Mouse (Mus musculus) adrenal gland, postnatal 10 days (tissue): ENCODE measurements at regions not wholly inside any gene's neighbourhood (a gene's known extent, or its start where the extent isn't known, plus 50 kb on each side); places are given as distances from the start of the nearest gene placed in this dataset.

Experiments
- DNase-seq: peaks from one replicate; pipeline ENCODE4 v3.0.0; 2021; ENCODE audit warnings: mixed read lengths

GRCm38 (mm10) chr2:105528535-105528934, 129.4 kb upstream of the Rcn1 start:
- no peak for DNase-seq

DNA sequence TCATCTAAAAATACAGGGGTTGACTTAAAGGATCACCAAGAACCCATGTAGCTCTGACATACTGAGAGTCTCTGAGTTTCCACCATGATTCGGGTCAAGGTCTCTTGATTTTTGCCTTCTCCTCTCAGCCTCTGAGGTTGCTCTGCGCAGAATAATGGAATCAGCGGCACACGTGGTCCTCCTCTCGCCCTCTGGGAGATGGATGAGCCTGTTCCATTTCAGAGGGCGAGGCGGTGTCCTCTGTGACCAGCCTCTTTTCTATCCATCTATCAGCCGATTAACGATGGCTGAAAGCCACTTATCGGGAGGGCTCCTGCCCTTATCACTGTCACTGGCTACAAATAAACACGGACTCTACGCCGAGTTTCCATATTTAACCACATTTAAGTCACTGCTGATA, 124.6 kb upstream of the Pax6 start:
- DNase-seq: no peak

DNA sequence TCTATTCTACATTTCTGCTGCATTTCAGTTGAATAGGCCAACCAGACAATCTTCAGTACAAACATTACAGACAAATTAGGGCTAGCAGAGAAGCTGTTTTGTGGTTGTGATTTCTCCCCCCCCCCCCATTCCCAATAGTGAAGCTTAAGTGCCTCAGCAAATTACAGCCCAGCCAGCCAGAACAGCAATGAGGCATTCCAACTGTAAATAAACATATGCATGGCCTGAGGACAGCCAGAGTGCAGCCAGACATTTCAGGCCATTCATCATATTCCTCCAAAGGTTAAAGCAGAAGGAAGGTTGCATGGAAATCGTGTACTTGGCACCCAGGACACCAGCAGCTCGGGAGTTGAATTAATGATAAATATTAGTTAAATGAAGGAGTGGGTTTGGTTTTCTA, 116.6 kb upstream of the Pax6 start:
- DNase-seq: no peak

DNA sequence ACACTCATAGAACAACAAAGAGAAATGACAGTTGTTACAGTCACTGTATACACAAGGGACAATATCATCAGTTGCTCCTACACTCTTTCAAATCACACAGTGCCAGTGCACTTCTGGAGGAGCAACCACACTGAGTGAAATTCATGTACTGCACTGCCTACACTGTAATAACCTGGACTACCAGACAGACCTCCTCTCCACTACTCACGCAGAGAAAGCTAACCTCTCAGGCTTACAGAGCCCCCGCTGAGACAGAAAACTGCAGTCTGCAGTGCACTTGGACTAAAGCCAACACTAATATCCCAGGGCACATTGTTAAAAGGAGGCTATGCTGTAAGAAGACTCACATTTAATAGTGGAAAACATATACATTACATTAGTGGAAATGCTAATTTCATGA, 81.9 kb upstream of the Pax6 start:
- no peak for DNase-seq

- DNase-seq: peak; percentile 38
Measured at GRCm38 (mm10) chr2:105594131-105594530, 74.6 kb upstream of the Pax6 start.

GRCm38 (mm10) chr2:105604553-105605116, 64.1 kb upstream of the Pax6 start:
- peak; percentile 54 for DNase-seq

GRCm38 (mm10) chr2:105607969-105608538, 60.6 kb upstream of the Pax6 start:
- no peak for DNase-seq

DNA sequence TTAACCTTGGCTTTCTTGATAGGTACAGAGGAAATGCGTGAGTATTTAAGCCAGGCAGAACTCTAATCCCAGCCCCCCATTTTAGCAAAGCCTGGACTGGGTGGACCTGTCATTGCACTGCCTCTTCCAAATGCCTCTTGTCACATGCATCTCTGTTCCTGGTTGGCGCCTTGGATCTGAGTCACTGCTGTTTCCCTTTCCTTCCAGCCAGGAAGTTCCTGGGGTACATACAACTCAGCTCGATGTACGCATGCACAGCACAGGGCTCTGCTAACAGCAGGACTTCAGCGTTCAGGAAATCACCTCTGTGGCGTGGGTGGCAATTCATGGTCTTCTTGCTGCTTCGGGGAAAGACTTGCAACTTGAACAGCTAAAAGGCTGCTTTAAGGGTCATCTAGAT, 59.9 kb upstream of the Pax6 start:
- no peak for DNase-seq

DNA sequence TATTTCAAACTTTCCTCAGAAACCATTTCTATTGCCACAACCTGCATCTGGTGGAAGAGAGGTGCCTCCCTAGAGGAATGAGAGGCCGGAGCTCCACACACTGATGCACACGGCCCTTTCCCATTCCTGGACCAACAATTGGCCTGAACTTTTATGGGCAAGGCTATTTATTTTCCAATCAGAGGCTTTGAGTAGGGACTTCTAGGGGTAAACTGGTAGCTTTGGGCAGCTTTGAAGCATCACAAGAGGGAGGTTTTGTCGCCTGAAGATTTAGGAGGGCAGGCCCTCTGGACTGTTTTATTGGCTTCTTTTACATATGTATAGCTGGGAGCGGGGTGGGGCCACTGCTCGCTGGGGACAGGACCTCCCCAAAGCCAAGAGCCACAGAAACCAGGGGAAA, 57.7 kb upstream of the Pax6 start:
- no peak for DNase-seq

- DNase-seq: no peak
Measured at GRCm38 (mm10) chr2:105611651-105612050, 57.0 kb upstream of the Pax6 start.

DNA sequence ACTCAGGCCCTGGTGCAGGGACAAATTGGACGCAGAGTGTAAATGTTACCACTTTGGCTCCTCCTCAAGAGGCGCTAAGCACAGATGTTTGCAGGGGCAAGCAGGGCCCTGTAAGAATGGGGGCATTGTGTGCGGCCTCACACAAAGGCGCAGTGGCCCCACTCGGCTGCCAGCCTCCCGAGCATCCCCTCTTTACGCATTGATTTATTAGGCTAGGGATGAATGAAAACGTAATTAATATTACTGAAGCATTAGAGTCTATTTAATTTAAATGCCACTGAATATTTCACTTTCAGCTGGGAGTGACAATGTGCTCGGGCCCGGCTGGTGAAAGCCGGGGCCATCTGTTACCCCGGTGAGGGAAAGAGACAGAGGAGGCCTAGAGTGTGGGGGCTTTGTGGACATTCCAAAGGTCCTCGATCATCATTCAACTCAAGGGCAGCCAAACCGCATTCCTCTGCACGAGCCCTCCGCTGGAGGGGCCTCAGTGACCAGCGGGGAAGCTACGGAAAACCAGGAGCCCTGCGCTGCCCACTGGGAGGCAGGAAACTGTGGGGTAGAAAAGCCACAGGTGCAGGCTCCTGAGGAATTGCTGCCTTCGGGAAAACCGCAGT, 56.5 kb upstream of the Pax6 start:
- peak; percentile 4 for DNase-seq

- no peak for DNase-seq
Measured at GRCm38 (mm10) chr2:105612706-105613105, 56.0 kb upstream of the Pax6 start.

- no peak for DNase-seq
Measured at GRCm38 (mm10) chr2:105613243-105613642, 55.5 kb upstream of the Pax6 start.

DNA sequence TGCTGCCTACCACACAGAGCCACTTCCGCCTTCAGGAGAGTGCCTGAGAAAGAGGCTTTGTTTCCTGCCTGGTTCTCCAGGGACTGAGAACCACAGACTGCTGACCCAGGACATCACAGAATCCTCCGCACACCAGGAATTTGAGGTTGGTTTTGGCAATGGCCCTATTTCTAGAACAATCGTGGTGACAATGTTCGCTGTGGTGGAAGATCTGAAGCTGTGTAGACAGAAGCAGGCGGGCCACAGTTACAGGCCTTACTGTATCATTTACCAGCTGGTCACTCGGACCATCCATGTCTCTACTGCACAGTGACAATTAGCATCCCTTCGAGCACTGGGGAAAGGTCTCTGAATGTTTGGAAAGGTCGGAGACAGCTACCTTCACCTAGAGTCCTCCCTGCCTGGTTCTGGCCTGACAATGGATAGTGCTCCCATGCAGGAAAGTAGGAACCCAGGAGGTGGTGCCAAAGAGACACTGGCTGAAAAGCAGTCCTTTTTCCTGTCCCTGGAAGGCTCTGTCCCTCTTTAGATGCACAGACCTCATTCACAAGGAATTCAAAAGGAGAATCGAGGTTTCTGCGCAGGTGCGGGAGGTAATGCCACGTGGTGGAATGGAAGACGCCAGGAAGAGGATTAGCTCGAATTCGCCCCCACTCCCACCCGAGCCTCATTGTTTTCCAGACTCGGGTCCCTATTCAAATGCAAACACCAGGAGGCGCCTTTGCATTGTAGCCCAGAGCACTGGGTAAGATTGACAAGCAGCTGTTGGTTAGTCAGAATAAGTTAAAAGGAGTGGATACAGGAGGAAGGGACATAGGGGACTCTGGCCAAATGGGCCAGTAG, 52.6 kb upstream of the Pax6 start:
- DNase-seq: peak; percentile 61
